Mouse (Mus musculus): ENCODE data around the gene Kremen1.

DNA sequence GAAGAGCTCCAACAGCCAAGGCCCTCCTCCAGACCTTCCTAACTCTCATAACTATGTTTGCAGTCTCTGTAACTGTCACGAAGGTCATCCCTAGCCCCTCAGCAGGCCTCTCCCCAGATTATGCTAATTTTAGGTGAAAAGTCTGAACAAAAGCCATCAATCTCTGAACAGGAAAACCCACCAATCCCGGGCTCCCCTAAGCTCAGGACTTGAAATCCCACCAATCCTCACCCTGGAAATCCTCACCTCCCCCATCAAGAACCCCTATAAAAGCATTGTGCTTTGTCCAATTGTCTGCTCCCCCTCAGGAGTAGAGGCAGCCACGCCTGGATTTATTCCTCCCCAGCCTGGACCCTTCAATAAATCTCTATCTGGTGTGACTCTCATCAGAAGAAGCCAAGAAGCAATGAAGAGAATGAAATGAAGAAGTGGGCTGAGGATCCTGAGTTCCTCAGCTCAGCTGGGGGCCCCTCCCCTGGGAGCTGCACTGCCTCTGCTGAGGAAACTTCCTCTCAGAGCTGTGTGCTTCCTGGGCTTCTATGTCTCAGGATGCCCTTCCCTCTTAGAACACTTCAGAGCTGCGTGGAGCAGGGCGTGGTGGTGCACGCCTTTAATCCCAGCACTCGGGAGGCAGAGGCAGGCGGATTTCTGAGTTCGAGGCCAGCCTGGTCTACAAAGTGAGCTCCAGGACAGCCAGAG lies 11.3 kb upstream of the Kremen1 start:
- TF ChIP-seq CTCF (IDR thresholded peaks at IDR 0.05; ENCODE audit: control insufficient read depth, insufficient read depth, low read length) (no peak), POLR2A (IDR thresholded peaks at IDR 0.05; ENCODE audit: borderline replicate concordance, control insufficient read depth, low read depth, low read length) (no peak)

Measured in bone marrow, adult 2 months (tissue).